ENCODE assay signal across 8 mouse cellular contexts in the genomic region with DNA sequence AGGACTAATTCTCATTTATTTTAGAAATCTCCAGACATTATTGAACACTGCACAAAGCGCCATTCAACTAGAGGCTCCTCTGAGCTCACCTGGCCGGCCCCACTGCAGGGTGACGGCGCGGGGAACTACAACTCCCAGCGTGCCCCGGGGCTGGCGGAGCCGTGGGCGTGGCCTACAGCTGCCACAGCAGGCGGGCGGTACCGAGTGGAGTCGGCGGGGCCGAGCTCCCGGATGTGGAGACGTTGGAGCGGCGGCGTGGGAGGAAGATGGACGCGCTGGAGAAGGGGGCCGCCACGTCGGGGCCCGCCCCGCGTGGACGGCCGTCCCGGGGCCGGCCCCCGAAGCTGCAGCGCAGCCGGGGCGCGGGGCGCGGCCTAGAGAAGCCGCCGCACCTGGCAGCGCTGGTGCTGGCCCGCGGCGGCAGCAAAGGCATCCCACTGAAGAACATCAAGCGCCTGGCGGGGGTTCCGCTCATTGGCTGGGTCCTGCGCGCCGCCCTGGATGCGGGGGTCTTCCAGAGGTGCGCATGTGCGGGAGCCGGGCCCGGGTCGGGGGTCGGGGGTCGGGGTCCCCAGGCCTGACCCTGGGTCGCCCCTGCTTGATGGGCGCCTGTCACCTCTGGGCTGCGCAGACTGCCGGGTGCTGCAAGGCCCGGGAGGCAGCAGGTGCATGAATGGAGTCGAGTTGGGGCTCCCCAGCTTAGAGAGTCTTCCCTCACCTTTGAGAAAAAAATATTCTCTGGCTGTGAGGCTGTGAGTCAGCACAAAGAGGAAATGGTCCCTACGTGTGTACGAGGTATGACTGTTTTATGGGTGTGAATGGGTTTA. TPM values are rescaled to one million over a fixed set of nuclear protein-coding genes. Genes with fewer than 3 reads are reported as not detected.
DNase-seq lines count a peak whose midpoint lies in the region; ATAC-seq lines count a peak whose summit lies in the region.

A gene (plus strand): TSS at position 180 of the 827 bp plus-strand sequence.

- H3K4me3 ChIP-seq in brown adipose tissue, adult 24 weeks (ENCODE audit: insufficient read depth, low read depth, low read length) = peak within 1 kb of the TSS; percentile 73
- H3K4me3 ChIP-seq in heart, embryonic 13.5 days = peak within 1 kb of the TSS; percentile 91
- H3K4me3 ChIP-seq in liver, embryonic 13.5 days (replicated peaks) = peak within 1 kb of the TSS; percentile 95
- H3K4me3 ChIP-seq in stomach, embryonic 16.5 days (replicated peaks; ENCODE audit: low read length) = peak within 1 kb of the TSS; percentile 91

- H3K4me1 ChIP-seq in brown adipose tissue, adult 24 weeks (ENCODE audit: control insufficient read depth, insufficient read depth, insufficient read length, low read length) = peaks cover 2% of the 10 kb centered on the region; the same call in 1 of the 2 replicates
- H3K4me1 ChIP-seq in heart, embryonic 13.5 days = peaks cover 50% of the 10 kb centered on the region
- H3K4me1 ChIP-seq in liver, embryonic 13.5 days (replicated peaks) = peaks cover 66% of the 10 kb centered on the region
- peaks cover 7% of the 10 kb centered on the region for H3K4me1 ChIP-seq in stomach, embryonic 16.5 days (ENCODE audit: control insufficient read depth, insufficient read depth, low read length)

- 0 out of 2 replicates have a peak within 1 kb of the TSS, but pooled peaks have one; percentile 5 for H3K27ac ChIP-seq in brown adipose tissue, adult 24 weeks (replicated peaks; ENCODE audit: low read depth, low read length)
- peak within 1 kb of the TSS; percentile 92 for H3K27ac ChIP-seq in heart, embryonic 13.5 days (replicated peaks)
- peak within 1 kb of the TSS; percentile 99 for H3K27ac ChIP-seq in liver, embryonic 13.5 days
- H3K27ac ChIP-seq in stomach, embryonic 16.5 days (ENCODE audit: low read length) = peak within 1 kb of the TSS; percentile 93

- peak; percentile 95 for DNase-seq in CD4-positive, CD25-positive, alpha-beta regulatory T cell, adult 2 months (ENCODE audit: low read depth, low spot score)
- DNase-seq in fat pad, adult 2 months (ENCODE audit: extremely low read depth, low read depth, low spot score) = peak; percentile 19
- DNase-seq in kidney, postnatal 14 days = peak; percentile 93
- DNase-seq in liver, embryonic 13.5 days = peak; percentile 89
- peak; percentile 87 for DNase-seq in neural tube, embryonic 10.5 days (ENCODE audit: extremely low spot score, low spot score)

- peak; percentile 94 for ATAC-seq in heart, embryonic 13.5 days (ENCODE audit: extremely low read depth, insufficient number of reproducible peaks, low FRiP score, low TSS enrichment)
- ATAC-seq in liver, embryonic 13.5 days (ENCODE audit: low read depth) = peak; percentile 90
- peak; percentile 95 for ATAC-seq in stomach, embryonic 16.5 days (ENCODE audit: insufficient read depth, low FRiP score)

- H3K9ac ChIP-seq in heart, embryonic 13.5 days = peak within 1 kb of the TSS; percentile 95
- peak within 1 kb of the TSS; percentile 97 for H3K9ac ChIP-seq in liver, embryonic 13.5 days
- peak within 1 kb of the TSS; percentile 94 for H3K9ac ChIP-seq in stomach, embryonic 16.5 days (ENCODE audit: low read length)

- no peaks in the 10 kb centered on the region for H3K9me3 ChIP-seq in heart, embryonic 13.5 days
- no peaks in the 10 kb centered on the region for H3K9me3 ChIP-seq in liver, embryonic 13.5 days (replicated peaks)
- no peaks in the 10 kb centered on the region for H3K9me3 ChIP-seq in stomach, embryonic 16.5 days (replicated peaks; ENCODE audit: control insufficient read depth, low read length)

- under 1% methylated on average over 68 of the region's 68 CpGs for WGBS in heart, embryonic 13.5 days
- WGBS in liver, embryonic 13.5 days (ENCODE audit: insufficient replicate concordance) = under 1% methylated on average over 66 of the region's 68 CpGs
- under 1% methylated on average over 66 of the region's 68 CpGs for WGBS in stomach, embryonic 16.5 days

- H3K27me3 ChIP-seq in heart, embryonic 13.5 days (replicated peaks) = peaks cover 11% of the 10 kb centered on the region
- no peaks in the 10 kb centered on the region for H3K27me3 ChIP-seq in liver, embryonic 13.5 days
- no peaks in the 10 kb centered on the region for H3K27me3 ChIP-seq in stomach, embryonic 16.5 days (ENCODE audit: control insufficient read depth, insufficient read depth, low read length)

- peak within 1 kb of the TSS; percentile 83 for H3K4me2 ChIP-seq in heart, embryonic 13.5 days
- H3K4me2 ChIP-seq in liver, embryonic 13.5 days = peak within 1 kb of the TSS; percentile 73
- H3K4me2 ChIP-seq in stomach, embryonic 16.5 days (ENCODE audit: low read depth, low read length) = peak within 1 kb of the TSS; percentile 81

- H3K36me3 ChIP-seq in heart, embryonic 13.5 days = peaks cover 24% of the 10 kb centered on the region
- peaks cover 35% of the 10 kb centered on the region for H3K36me3 ChIP-seq in liver, embryonic 13.5 days
- 0 out of 2 replicates have a peak, but pooled peaks cover 3% of the 10 kb centered on the region for H3K36me3 ChIP-seq in stomach, embryonic 16.5 days (ENCODE audit: control insufficient read depth, insufficient read depth, low read length)

RNA-seq across cellular contexts. Expression of the gene that starts here (rescaled TPM):
- 11.1 and 17.7 TPM in 2 replicates for polyA plus RNA-seq in brown adipose tissue, adult 24 weeks (2012; ENCODE audit: insufficient read depth, insufficient read length, missing spikeins)
- 90.9 and 97.5 TPM in 2 replicates for polyA plus RNA-seq in heart, embryonic 13.5 days (2015; fragmentation: Nextera tagmentation; extraction: Ambion mirVana)
- polyA plus RNA-seq in liver, embryonic 13.5 days (2015; fragmentation: Nextera tagmentation; extraction: Ambion mirVana) = 154 and 158 TPM in 2 replicates
- polyA plus RNA-seq in stomach, embryonic 16.5 days (2015; fragmentation: Nextera tagmentation; extraction: Ambion mirVana) = 83.6 and 90.7 TPM in 2 replicates

Comparison
In these comparisons a context has a peak if more than half of its experiments do, and no peak if none do; other contexts are left out.
1. Peak in every context shown above with its lines: DNase-seq, ATAC-seq, H3K4me3 ChIP-seq and H3K27ac ChIP-seq.
2. DNase-seq: peak in every context shown above with its lines; median percentile 95 in CD4-positive, CD25-positive, alpha-beta regulatory T cell, adult 2 months; 93 in kidney, postnatal 14 days; 89 in liver, embryonic 13.5 days; 87 in neural tube, embryonic 10.5 days; 19 in fat pad, adult 2 months.
3. H3K27ac ChIP-seq: peak in every context shown above with its lines; median percentile 99 in liver, embryonic 13.5 days; 93 in stomach, embryonic 16.5 days; 92 in heart, embryonic 13.5 days; 5 in brown adipose tissue, adult 24 weeks.